Mouse (Mus musculus) urinary bladder, postnatal 14 days (tissue): ENCODE data around the gene Zfp57.
"Not testable (repeated sequence)": the region's sequence is repeated elsewhere in the genome, so short reads cannot be mapped to it uniquely, and the experiment has no call there.

Source experiments
- DNase-seq: peaks from one replicate; pipeline ENCODE4 v3.0.0; 2021; ENCODE audit warnings: low spot score

The Zfp57 gene

GRCm38 (mm10) chr17:37000863-37001262, at the start of gene Zfp57:
Gene Zfp57 (plus strand): TSS chr17:37001163.
- no peak for DNase-seq

- DNase-seq, result no peak
Observed at GRCm38 (mm10) chr17:36952631-36953030, 48.3 kb upstream of the Zfp57 start.

- no peak for DNase-seq
Observed at GRCm38 (mm10) chr17:36953062-36953461, 47.9 kb upstream of the Zfp57 start.

GRCm38 (mm10) chr17:36957999-36958743, 42.8 kb upstream of the Zfp57 start, which contains the start of the genes Znrd1 and Znrd1as:
Gene Znrd1 (minus strand): TSS chr17:36958559.
Gene Znrd1as (plus strand): TSS chr17:36958592.
- DNase-seq, result peak; percentile 95

GRCm38 (mm10) chr17:36958884-36959283, 42.1 kb upstream of the Zfp57 start:
- no peak for DNase-seq

GRCm38 (mm10) chr17:36961125-36961524, 39.8 kb upstream of the Zfp57 start:
- DNase-seq, result no peak

GRCm38 (mm10) chr17:36966875-36967274, 34.1 kb upstream of the Zfp57 start:
- no peak for DNase-seq

GRCm38 (mm10) chr17:36970316-36970890, 30.6 kb upstream of the Zfp57 start:
- DNase-seq, result no peak

GRCm38 (mm10) chr17:36971172-36971850, 29.7 kb upstream of the Zfp57 start:
- no peak for DNase-seq

GRCm38 (mm10) chr17:36972791-36973190, 28.2 kb upstream of the Zfp57 start:
- no peak for DNase-seq

- DNase-seq, result no peak
Observed at GRCm38 (mm10) chr17:36973271-36973787, 27.6 kb upstream of the Zfp57 start.

- no peak for DNase-seq
Observed at GRCm38 (mm10) chr17:36981221-36981813, 19.6 kb upstream of the Zfp57 start, which contains the start of gene 2410137M14Rik. Gene 2410137M14Rik (minus strand): TSS chr17:36981237.

- DNase-seq, result no peak
Observed at GRCm38 (mm10) chr17:36981845-36982244, 19.1 kb upstream of the Zfp57 start.

GRCm38 (mm10) chr17:36982253-36983155, 18.5 kb upstream of the Zfp57 start:
- no peak for DNase-seq

GRCm38 (mm10) chr17:36988475-36988874, 12.5 kb upstream of the Zfp57 start:
- no peak for DNase-seq

GRCm38 (mm10) chr17:36989437-36989836, 11.5 kb upstream of the Zfp57 start, which contains the start of gene H2-M5:
Gene H2-M5 (minus strand): TSS chr17:36989537.
- no peak for DNase-seq

GRCm38 (mm10) chr17:36990630-36991029, 10.3 kb upstream of the Zfp57 start:
- DNase-seq, result not testable (repeated sequence)

GRCm38 (mm10) chr17:36992336-36993104, 8.4 kb upstream of the Zfp57 start:
- no peak for DNase-seq

- DNase-seq, result no peak
Observed at GRCm38 (mm10) chr17:36993770-36994325, 7.1 kb upstream of the Zfp57 start.

- no peak for DNase-seq
Observed at GRCm38 (mm10) chr17:36994528-36994927, 6.4 kb upstream of the Zfp57 start.
